Mouse (Mus musculus): ENCODE measurements around the gene Spry1.
"Not testable (repeated sequence)": the region's sequence is repeated elsewhere in the genome, so short reads cannot be mapped to it uniquely, and the experiment has no call there.

Spry1 gene

DNA sequence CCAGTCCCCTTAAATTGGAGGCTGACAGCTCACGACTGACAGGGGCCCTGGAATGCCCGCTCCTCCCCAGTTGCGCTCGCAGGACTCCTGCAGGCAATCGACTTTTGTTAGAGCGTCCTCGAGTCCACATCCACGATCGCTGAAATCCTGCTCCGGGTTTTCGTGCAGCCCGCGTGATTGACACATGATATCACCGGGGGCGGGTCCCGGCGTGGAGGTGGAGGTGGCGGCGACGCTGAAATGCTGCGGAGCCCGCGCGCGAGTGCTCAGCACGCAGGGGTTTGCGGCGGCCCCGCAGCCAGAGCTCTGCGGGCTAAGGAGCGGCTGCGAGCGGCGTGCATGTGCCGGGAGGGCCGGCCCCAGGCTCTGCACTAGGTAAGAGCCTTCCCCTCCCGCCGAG is at the start of gene Spry1:
TSS of gene Spry1 (plus strand) at position 258 of the 400 bp plus-strand sequence.
- peak; percentile 86 for DNase-seq (ENCODE audit: low read depth, low spot score)

- no peak for DNase-seq (ENCODE audit: low read depth, low spot score)
Observed at GRCm38 (mm10) chr3:37595721-37596120, 44.0 kb upstream of the Spry1 start.

DNA sequence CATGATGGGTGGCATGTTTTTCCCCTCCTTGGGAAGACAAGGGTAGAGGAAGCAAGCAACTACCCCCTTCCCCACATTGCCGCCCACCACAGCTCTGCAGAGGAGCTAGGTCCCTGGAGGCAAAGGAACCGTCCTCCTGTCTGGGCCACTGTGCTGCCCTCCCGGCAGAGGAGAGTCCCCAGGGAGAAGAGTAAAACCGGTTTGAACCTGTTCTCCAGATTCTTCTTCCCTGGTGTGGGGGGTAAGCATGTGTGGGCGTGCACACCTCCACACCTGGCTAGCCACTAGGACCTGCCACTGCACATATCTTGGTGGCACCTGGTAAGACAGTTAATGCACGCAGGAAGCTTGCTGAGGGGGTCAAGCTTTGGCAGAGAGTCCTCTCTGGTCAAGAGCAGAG is 43.2 kb upstream of the Spry1 start:
- no peak for DNase-seq (ENCODE audit: low read depth, low spot score)

DNA sequence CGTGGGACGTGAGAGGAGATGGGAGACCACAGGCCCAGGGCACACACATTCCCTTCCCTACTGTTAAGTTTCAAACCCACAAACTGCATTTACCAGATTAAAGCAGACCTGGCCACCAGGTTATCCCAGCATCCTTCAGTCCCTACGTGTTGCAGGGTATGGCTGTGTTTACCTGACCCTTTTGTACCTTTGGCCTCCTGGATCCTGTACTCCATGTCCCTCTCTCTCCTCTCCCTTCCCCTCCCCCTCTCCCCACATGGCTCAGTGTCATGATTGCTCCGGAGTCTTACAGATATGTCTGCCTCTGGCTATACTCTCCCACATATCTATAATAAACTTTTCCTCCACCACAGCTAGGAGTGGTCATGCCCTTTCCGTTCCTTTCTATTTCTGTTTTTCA is 42.5 kb upstream of the Spry1 start:
- no peak for DNase-seq (ENCODE audit: low read depth, low spot score)

GRCm38 (mm10) chr3:37599641-37600040 is 40.1 kb upstream of the Spry1 start:
- not testable (repeated sequence) for DNase-seq (ENCODE audit: low read depth, low spot score)

GRCm38 (mm10) chr3:37602356-37602755 is 37.4 kb upstream of the Spry1 start:
- DNase-seq (ENCODE audit: low read depth, low spot score), result no peak

DNA sequence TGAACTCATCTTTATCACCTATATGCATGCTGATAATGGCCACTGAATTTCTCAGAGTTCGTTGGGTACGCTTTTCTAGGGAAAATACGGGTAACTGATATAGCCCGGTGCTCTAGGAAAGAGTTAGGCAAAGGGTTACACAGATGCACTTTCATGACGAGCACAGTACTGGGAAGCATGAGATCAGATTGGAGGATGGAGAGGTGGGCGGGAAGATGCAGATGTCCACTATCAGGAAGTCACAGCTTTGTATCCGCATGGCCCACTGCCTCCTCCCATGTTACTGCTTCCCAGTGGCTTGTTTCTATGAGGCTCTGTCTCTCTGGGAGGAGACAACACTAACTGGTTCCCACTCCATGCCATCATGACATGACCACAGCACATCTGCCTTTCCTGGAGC is 36.9 kb upstream of the Spry1 start:
- no peak for DNase-seq (ENCODE audit: low read depth, low spot score)

- DNase-seq (ENCODE audit: low read depth, low spot score), result no peak
Observed at GRCm38 (mm10) chr3:37603541-37603940, 36.2 kb upstream of the Spry1 start.

GRCm38 (mm10) chr3:37604976-37605875 is 34.5 kb upstream of the Spry1 start:
- DNase-seq (ENCODE audit: low read depth, low spot score), result no peak

- DNase-seq (ENCODE audit: low read depth, low spot score), result no peak
Observed at GRCm38 (mm10) chr3:37605876-37606238, 33.9 kb upstream of the Spry1 start.

GRCm38 (mm10) chr3:37608926-37609325 is 30.8 kb upstream of the Spry1 start:
- DNase-seq (ENCODE audit: low read depth, low spot score), result no peak

DNA sequence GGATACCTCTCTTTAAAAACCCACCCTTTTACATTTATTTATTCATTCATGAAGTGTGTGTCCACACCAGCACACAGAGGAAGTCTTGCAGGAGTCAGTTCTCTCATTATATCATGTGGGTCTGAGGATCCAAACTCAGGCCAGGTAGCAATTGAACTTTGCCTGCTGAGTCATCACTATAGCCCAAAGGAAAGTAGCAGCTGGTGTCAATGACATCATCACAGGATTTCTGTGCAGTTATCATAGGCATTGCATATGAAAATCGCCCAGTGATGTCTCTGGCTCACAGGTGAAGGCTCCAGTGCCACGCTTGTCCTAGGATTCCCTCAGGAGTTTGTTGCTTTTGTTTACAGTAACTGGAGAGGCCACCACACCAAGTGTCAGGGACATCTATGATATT is 29.1 kb upstream of the Spry1 start:
- no peak for DNase-seq (ENCODE audit: low read depth, low spot score)

DNA sequence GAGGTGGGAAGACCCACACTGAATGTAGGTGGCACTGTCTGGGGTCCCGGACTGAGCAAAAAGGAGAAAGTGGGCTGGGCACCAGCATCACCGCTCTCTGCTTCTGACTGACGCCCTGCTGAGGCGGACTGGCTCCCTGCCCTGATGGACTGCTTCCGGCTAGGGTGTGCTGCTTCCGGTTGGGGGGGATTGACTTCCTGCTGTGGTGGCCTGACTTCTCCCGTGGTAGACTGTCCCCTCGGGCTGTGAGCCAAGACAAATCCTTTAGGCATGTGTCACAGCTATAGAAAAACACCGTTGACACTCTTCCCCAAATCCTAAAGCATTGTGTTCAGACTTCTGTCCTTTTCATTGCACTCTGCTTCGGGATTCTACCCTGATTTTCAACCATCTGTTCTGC is 26.0 kb upstream of the Spry1 start:
- no peak for DNase-seq (ENCODE audit: low read depth, low spot score)

DNA sequence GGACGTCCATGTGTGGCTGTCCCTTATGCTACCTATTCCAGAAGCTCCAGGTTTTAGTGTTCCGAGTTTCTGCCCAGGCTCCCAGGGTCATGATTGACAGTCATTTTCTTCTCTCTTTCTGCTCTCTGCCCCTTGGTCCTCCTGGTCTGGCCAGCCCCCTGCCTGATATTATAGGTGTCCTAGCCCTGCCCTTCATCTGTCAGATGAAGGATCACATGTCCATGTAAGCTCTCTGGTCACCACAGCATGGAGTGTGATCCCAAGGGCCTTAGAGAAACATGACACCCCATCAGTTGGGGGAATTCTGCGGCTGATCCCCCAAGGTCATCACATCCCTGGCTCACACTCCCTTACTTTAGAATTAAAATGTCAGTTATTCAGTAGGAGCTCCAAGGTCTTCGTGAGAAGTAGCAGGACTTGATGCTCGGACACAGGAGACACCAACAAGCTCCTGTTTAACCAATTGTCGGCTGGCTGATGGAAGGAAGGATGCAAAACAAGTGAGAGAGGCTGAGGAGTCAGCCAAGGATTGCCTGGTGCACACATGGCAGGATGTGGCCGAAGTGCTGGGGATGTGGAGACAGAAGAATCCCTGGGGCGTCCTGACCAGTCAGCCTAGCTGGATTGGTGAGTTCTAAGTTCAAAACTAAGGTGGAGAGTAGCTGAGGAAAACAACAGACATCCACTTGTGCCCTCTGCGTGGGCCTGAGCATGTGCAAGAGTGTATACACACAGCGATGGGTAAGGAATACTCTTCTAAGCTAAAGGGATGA is 24.7 kb upstream of the Spry1 start:
- DNase-seq (ENCODE audit: low read depth, low spot score), result no peak

DNA sequence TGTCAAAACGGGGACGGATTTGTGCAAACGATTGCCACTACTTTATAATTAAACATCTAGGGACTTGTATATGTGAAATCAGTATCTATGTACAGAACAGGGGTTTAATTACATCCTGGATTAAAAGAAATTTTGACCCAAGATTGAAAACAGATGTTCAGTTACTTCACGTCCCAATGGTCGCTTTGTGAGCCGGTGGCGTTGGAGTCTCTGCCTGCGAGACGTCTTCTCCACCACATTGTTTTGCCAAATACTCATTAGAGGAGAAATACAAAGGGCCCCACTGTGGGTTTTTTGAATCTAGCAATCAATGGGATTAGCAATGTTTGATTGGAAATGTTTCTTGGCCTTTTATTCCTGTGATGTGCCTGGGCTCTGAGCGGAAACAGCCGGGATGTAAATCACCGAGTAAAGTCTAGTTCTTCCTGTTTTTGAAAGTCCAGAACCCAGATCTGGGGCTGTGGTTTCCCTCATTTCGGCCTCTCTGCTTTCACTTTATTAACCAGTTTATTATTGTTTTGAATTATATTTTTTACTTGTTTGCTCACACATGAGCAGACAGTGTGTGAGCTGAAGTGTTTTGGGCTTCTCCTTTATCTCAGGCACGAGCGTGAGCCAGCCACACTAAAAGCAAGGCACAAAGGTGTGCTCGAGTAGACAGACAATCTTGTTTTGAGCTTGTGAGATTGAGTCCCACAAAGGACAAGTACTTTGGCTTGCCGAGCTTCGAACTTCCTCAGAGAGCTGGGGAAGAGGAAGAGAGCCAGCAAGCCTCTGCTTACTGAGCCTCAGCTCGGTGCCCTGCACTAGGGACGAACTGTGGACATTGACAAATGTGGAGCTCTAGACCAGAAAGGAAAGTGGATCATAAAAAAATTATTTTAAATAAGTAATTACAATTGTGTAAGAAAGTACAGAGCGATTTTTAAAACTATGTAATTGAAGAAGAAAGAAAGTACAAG is 22.9 kb upstream of the Spry1 start:
- no peak for DNase-seq (ENCODE audit: low read depth, low spot score)

- no peak for DNase-seq (ENCODE audit: low read depth, low spot score)
Observed at GRCm38 (mm10) chr3:37632246-37632645, 7.5 kb upstream of the Spry1 start.

DNA sequence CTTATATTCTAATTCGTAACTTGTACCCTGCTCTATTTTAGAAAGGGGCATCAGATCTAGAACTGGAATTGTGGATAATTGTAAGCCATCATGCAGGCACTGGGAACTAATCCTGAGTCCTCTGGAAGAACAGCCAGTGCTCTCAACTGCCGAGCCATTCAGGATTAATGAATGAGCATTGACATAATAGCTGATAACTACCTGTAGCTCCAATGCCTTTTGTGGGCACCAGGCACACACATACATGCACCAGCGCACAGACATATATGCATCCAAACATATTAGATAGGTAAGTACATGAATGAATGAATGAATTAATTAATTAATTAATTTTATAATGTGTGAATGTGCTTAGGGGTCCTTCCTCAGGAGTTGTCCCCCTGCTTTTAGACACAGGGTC is 7.0 kb upstream of the Spry1 start:
- no peak for DNase-seq (ENCODE audit: low read depth, low spot score)

GRCm38 (mm10) chr3:37634648-37635047 is 5.1 kb upstream of the Spry1 start:
- DNase-seq (ENCODE audit: low read depth, low spot score), result no peak

DNA sequence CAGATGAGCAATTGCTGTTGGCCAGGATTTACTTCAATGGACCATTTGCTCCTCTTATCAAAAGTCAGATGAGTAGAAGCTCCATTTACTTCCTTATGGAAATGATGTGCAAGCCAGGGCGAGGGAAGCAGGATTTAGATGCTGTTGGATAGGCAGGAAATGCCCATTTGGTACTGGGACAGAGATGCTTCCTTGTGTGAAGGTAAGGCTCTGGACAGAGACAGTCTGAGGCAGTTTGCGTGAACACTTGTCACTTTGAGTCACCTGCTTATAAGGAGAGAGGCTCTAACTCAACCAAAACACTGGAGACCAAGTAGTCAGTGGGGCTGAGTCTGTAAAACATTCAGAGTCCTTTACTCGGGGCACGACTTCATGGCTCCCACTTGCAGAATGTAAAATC is 2.8 kb upstream of the Spry1 start:
- DNase-seq (ENCODE audit: low read depth, low spot score), result no peak

DNA sequence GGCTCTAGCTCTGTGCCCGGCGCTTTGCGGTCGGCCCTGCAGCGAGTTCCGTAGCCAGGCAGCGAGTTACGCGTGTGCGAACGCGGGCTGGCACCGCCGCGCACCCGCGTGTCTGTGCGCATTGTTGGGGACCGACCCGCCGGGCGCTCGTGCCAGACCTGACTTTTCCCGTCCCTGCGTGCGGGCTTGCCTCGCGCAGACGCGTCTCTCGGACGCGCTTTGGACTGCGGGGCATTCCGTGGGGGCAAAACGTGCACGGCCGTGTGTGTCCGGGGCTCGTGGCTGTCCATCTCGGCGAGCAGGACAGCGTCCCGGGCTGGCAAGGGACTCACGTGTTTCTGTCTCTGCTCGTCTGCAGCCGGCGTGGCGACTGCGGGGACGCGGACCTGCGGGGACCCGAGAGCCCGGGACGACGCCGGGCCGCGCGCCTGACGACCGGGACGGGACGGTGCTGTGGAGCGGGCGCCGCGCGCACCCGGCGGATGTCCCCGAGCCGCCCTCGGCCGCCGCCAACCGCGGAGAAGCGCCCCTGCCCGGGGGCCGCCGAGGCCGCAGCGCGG is 495 bp downstream of the Spry1 start:
- DNase-seq (ENCODE audit: low read depth, low spot score), result no peak

DNA sequence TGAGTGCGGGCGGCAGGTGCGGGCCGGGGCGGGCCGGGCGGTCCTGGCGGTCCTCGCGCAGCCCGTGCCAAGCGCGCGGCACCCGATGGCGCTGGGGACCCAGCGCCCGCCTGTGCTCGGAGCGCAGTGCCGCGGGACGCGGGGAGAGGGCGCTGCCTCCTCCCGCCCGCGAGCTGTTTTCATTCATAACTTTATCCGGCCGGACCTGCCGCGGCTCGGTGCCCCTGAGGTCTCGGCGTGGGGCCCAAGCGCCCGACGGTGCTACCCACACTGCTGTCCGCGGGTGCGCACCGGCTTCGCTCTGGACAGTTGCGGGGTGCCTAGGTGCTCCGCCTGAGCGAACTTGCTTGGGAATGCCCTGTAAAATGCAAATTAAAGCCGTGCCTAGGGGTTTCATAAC is 1.1 kb downstream of the Spry1 start:
- DNase-seq (ENCODE audit: low read depth, low spot score), result no peak

Data from telencephalon, adult 2 months (tissue).